In the genomic region with DNA sequence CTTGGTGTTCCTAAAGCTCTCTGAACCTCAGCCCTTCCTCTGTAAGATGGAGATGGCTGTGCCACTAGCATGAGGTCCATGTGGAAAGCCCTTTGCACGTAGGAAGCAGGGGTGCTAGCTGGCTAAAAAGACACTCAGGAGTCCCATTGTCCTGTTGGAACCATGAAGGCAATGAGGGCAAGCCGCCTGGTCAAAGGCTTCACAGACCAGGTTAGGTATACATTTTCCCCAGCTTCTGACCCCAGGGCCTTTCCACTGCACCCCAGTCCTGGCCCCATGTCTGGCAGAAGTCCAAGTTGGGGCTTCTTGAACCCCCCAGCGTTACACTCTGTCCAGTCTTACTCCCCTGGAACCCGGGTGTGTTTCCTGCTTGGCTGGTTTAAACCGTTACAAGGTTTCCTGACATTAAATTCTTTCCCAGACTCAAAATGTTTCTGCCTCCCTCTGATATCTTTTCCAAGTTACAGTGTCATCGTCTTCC, we compare ENCODE assay signal across 12 mouse cellular contexts. TPM values are rescaled to one million over a fixed set of nuclear protein-coding genes. Genes with fewer than 3 reads are reported as not detected.
DNase-seq lines count a peak whose midpoint lies in the region; ATAC-seq and TF ChIP-seq lines count a peak whose summit lies in the region.
"Had no signal": no experiment of that assay in that cellular context is flagged by ENCODE, and none has a peak within 500 bp of the region (broad histone marks: within the 10 kb centered on the region; RNA-seq: fewer than 3 reads in every experiment).

No protein-coding gene starts in this region.

- no peak for TF ChIP-seq CTCF in forebrain, postnatal 0 days (IDR thresholded peaks at IDR 0.05; ENCODE audit: low read depth)
- TF ChIP-seq CTCF in midbrain, postnatal 0 days (IDR thresholded peaks at IDR 0.05) = no peak

- H3K4me1 ChIP-seq in kidney, embryonic 16.5 days (ENCODE audit: insufficient read depth, low read length) = peaks cover 31% of the 10 kb centered on the region
- peaks cover 41% of the 10 kb centered on the region for H3K4me1 ChIP-seq in embryonic facial prominence, embryonic 13.5 days
- peaks cover 46% of the 10 kb centered on the region for H3K4me1 ChIP-seq in forebrain, postnatal 0 days (ENCODE audit: insufficient read depth)
- peaks cover 14% of the 10 kb centered on the region; the same call in 1 of the 2 replicates for H3K4me1 ChIP-seq in midbrain, postnatal 0 days (ENCODE audit: insufficient read depth, low read length)

- WGBS in kidney, embryonic 16.5 days = 43% methylated on average over 6 of the region's 6 CpGs
- 34% methylated on average over 6 of the region's 6 CpGs for WGBS in embryonic facial prominence, embryonic 13.5 days
- 16% methylated on average over 6 of the region's 6 CpGs for WGBS in forebrain, postnatal 0 days
- WGBS in midbrain, postnatal 0 days = 24% methylated on average over 6 of the region's 6 CpGs

- no peak for DNase-seq in kidney, postnatal 4 days
- no peak for DNase-seq in forebrain, postnatal 0 days
- DNase-seq in midbrain, postnatal 0 days (ENCODE audit: low spot score) = no peak
- no peak for DNase-seq in retina, postnatal 1 day
- no peak for DNase-seq in right cerebral cortex, postnatal 25 days
- DNase-seq: adrenal gland, adult 2 months; lung, adult 2 months; thymus, postnatal 4 days had no signal

- ATAC-seq in kidney, embryonic 16.5 days (ENCODE audit: low FRiP score, low TSS enrichment) = no peak
- no peak for ATAC-seq in embryonic facial prominence, embryonic 13.5 days (ENCODE audit: insufficient number of reproducible peaks, insufficient read depth, low FRiP score, low TSS enrichment, low read depth)
- ATAC-seq in forebrain, postnatal 0 days = no peak
- ATAC-seq in midbrain, postnatal 0 days (ENCODE audit: low FRiP score) = no peak
- ATAC-seq: inflammation-experienced regulatory T-cells, adult 6 months had no signal

- no peaks in the 10 kb centered on the region for H3K9me3 ChIP-seq in kidney, embryonic 16.5 days (ENCODE audit: low read length)
- no peaks in the 10 kb centered on the region for H3K9me3 ChIP-seq in embryonic facial prominence, embryonic 13.5 days
- H3K9me3 ChIP-seq in forebrain, postnatal 0 days (ENCODE audit: low read length) = no peaks in the 10 kb centered on the region
- no peaks in the 10 kb centered on the region for H3K9me3 ChIP-seq in midbrain, postnatal 0 days (ENCODE audit: low read length)

- no peak overlapping the region for H3K4me3 ChIP-seq in kidney, embryonic 16.5 days (ENCODE audit: low read length)
- H3K4me3 ChIP-seq in embryonic facial prominence, embryonic 13.5 days = peak overlapping the region; percentile 70
- H3K4me3 ChIP-seq in forebrain, postnatal 0 days (ENCODE audit: low read depth, low read length) = 0 out of 2 replicates have a peak overlapping the region, but pooled peaks have one; percentile 49
- no peak overlapping the region for H3K4me3 ChIP-seq in midbrain, postnatal 0 days (ENCODE audit: low read depth, low read length)

- no peaks in the 10 kb centered on the region for H3K27me3 ChIP-seq in kidney, embryonic 16.5 days (ENCODE audit: insufficient read depth, low read length)
- H3K27me3 ChIP-seq in embryonic facial prominence, embryonic 13.5 days = 0 out of 2 replicates have a peak, but pooled peaks cover 3% of the 10 kb centered on the region
- H3K27me3 ChIP-seq in forebrain, postnatal 0 days (ENCODE audit: insufficient read depth, low read length) = no peaks in the 10 kb centered on the region
- H3K27me3 ChIP-seq in midbrain, postnatal 0 days (ENCODE audit: insufficient read depth, low read length) = no peaks in the 10 kb centered on the region

- H3K36me3 ChIP-seq in kidney, embryonic 16.5 days (ENCODE audit: insufficient read depth, low read length) = no peaks in the 10 kb centered on the region
- H3K36me3 ChIP-seq in embryonic facial prominence, embryonic 13.5 days = no peaks in the 10 kb centered on the region
- H3K36me3 ChIP-seq in forebrain, postnatal 0 days (ENCODE audit: insufficient read depth) = no peaks in the 10 kb centered on the region
- H3K36me3 ChIP-seq in midbrain, postnatal 0 days (ENCODE audit: insufficient read depth, low read length) = no peaks in the 10 kb centered on the region
- H3K36me3 ChIP-seq: G1E had no signal

- H3K4me2 ChIP-seq in kidney, embryonic 16.5 days (replicated peaks; ENCODE audit: low read depth, low read length) = peak overlapping the region; percentile 15; the same call in 1 of the 2 replicates
- H3K4me2 ChIP-seq in embryonic facial prominence, embryonic 13.5 days = peak overlapping the region; percentile 94
- peak overlapping the region; percentile 69 for H3K4me2 ChIP-seq in forebrain, postnatal 0 days (ENCODE audit: low read depth)
- H3K4me2 ChIP-seq in midbrain, postnatal 0 days (ENCODE audit: low read depth, low read length, poor library complexity, severe bottlenecking) = peak overlapping the region; percentile 94

- peak overlapping the region; percentile 8; the same call in 1 of the 2 replicates for H3K27ac ChIP-seq in kidney, embryonic 16.5 days (ENCODE audit: low read length)
- peak overlapping the region; percentile 71; the same call in 1 of the 2 replicates for H3K27ac ChIP-seq in embryonic facial prominence, embryonic 13.5 days
- H3K27ac ChIP-seq in forebrain, postnatal 0 days (ENCODE audit: low read depth, low read length) = peak overlapping the region; percentile 74
- H3K27ac ChIP-seq in midbrain, postnatal 0 days (ENCODE audit: low read depth, low read length) = peak overlapping the region; percentile 27; the same call in 1 of the 2 replicates

- H3K9ac ChIP-seq in kidney, embryonic 16.5 days (replicated peaks; ENCODE audit: low read length) = no peak overlapping the region
- peak overlapping the region; percentile 49; the same call in 1 of the 2 replicates for H3K9ac ChIP-seq in embryonic facial prominence, embryonic 13.5 days
- H3K9ac ChIP-seq in forebrain, postnatal 0 days = no peak overlapping the region
- H3K9ac ChIP-seq in midbrain, postnatal 0 days (replicated peaks; ENCODE audit: low read length, poor library complexity, severe bottlenecking) = no peak overlapping the region

RNA-seq across cellular contexts. Expression of a gene that starts 2.9 kb away (rescaled TPM):
- polyA plus RNA-seq in kidney, embryonic 16.5 days (2015; fragmentation: Nextera tagmentation; extraction: Ambion mirVana) = 5.4 and 7.0 TPM in 2 replicates
- 9.7 and 11.5 TPM in 2 replicates for polyA plus RNA-seq in embryonic facial prominence, embryonic 13.5 days (2015; fragmentation: Nextera tagmentation; extraction: Ambion mirVana)
- 18.7 and 34.0 TPM in 2 replicates for total RNA-seq in forebrain, postnatal 0 days (2014; rRNA removed)
- 6.7 and 6.9 TPM in 2 replicates for polyA plus RNA-seq in forebrain, postnatal 0 days (2015; fragmentation: Nextera tagmentation; extraction: Ambion mirVana)
- 19.9 and 30.1 TPM in 2 replicates for total RNA-seq in midbrain, postnatal 0 days (2014; rRNA removed)
- 6.1 and 6.6 TPM in 2 replicates for polyA plus RNA-seq in midbrain, postnatal 0 days (2015; fragmentation: Nextera tagmentation; extraction: Ambion mirVana)
- polyA plus RNA-seq: G1E had no signal

Comparison
In these comparisons a context has a peak if more than half of its experiments do, and no peak if none do; other contexts are left out.
1. H3K27ac ChIP-seq: peak in every context shown above with its lines; median percentile 74 in forebrain, postnatal 0 days; 71 in embryonic facial prominence, embryonic 13.5 days; 27 in midbrain, postnatal 0 days; 8 in kidney, embryonic 16.5 days.
2. H3K4me2 ChIP-seq: peak in every context shown above with its lines; median percentile 94 in embryonic facial prominence, embryonic 13.5 days; 94 in midbrain, postnatal 0 days; 69 in forebrain, postnatal 0 days; 15 in kidney, embryonic 16.5 days.
3. H3K4me3 ChIP-seq: peak in embryonic facial prominence, embryonic 13.5 days (single experiment) and forebrain, postnatal 0 days (single experiment); none in kidney, embryonic 16.5 days (single experiment) and midbrain, postnatal 0 days (single experiment).